Mouse (Mus musculus): Measurements from ENCODE around the gene Hspb7. TPM values are rescaled to one million over a fixed set of nuclear protein-coding genes. Genes with fewer than 3 reads are reported as not detected.
A peak's percentile ranks its signal among the peaks of the same experiment; 100 is the strongest.

Hspb7 gene
- polyA plus RNA-seq, 1 experiment from 2014 or later, result not detected

DNA sequence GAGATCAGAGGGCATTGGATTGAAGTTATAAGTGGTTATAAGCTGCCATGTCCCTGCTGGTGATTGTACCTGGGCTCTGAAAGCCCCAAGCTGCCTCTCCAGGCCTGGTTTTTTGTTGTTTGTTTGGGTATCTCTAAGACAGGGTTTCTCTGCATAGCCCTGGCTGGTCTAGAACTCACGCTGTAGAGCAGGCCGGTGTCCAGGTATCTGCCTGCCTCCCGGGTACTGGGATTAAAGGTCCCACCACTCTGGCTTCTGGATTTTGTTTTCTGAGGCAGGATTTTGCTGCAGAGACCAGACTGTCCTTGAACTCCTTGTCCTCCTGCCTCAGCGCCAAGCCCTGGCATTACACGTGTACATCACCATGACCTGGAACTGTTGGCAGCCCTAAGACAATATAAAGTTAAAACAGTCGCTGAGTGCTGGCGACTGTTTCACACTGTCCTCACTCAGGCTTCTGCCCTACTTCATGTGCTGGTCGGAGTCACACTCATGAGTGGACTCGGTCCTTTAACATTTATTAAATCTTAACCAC, 31.4 kb downstream of the Hspb7 start:
- no peak overlapping the region for H3K4me3 ChIP-seq (replicated peaks)
- WGBS, result 86% methylated on average over 9 of the region's 9 CpGs
- no peak overlapping the region for H3K4me2 ChIP-seq
- no peaks in the 10 kb centered on the region for H3K9me3 ChIP-seq
- H3K4me1 ChIP-seq (replicated peaks), result peaks cover 8% of the 10 kb centered on the region; the same call in 1 of the 2 replicates
- H3K27ac ChIP-seq, result no peak overlapping the region
- no peaks in the 10 kb centered on the region for H3K27me3 ChIP-seq
- no peak for ATAC-seq (ENCODE audit: insufficient number of reproducible peaks, insufficient read depth, low FRiP score, low TSS enrichment, low read depth)
- peaks cover 80% of the 10 kb centered on the region for H3K36me3 ChIP-seq
- no peak overlapping the region for H3K9ac ChIP-seq (replicated peaks)

GRCm38 (mm10) chr4:141454581-141455350, 34.2 kb downstream of the Hspb7 start:
- H3K27ac ChIP-seq, result no peak overlapping the region

DNA sequence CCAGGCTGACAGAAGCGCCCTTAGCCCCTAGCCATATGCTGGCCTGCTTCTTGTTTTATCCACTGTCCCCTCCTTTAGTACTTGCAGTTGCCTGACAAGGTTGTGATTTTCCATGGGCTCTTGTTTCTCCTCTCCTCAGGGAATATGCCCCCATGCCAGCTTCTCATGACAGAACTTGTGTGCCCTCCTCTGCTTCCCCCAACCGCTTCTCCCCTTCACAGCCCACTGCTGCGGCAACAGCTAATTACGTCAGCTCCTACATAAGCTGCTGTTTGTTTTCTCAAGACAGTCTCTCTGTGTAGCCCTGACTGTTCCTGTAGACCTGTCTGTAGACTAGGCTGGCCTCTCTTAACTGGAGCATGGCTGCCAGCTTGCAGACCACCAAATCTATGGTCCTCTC, 34.9 kb downstream of the Hspb7 start:
- peaks cover 61% of the 10 kb centered on the region for H3K36me3 ChIP-seq
- H3K9me3 ChIP-seq, result no peaks in the 10 kb centered on the region
- H3K4me3 ChIP-seq (replicated peaks), result no peak overlapping the region
- H3K27ac ChIP-seq, result no peak overlapping the region
- no peak overlapping the region for H3K4me2 ChIP-seq
- H3K4me1 ChIP-seq (replicated peaks), result peaks cover 26% of the 10 kb centered on the region
- no peak overlapping the region for H3K9ac ChIP-seq (replicated peaks)
- ATAC-seq (ENCODE audit: insufficient number of reproducible peaks, insufficient read depth, low FRiP score, low TSS enrichment, low read depth), result no peak
- WGBS, result 91% methylated on average over 4 of the region's 4 CpGs
- H3K27me3 ChIP-seq, result no peaks in the 10 kb centered on the region

More at GRCm38 (mm10) chr4:141454581-141455350, 34.2 kb downstream of the Hspb7 start:
- ATAC-seq (ENCODE audit: insufficient number of reproducible peaks, insufficient read depth, low FRiP score, low TSS enrichment, low read depth), result no peak
- peaks cover 61% of the 10 kb centered on the region for H3K36me3 ChIP-seq
- H3K9me3 ChIP-seq, result no peaks in the 10 kb centered on the region
- 84% methylated on average over 14 of the region's 14 CpGs for WGBS
- no peaks in the 10 kb centered on the region for H3K27me3 ChIP-seq
- no peak overlapping the region for H3K4me2 ChIP-seq
- H3K4me1 ChIP-seq (replicated peaks), result peaks cover 26% of the 10 kb centered on the region
- H3K4me3 ChIP-seq (replicated peaks), result no peak overlapping the region
- H3K9ac ChIP-seq (replicated peaks), result no peak overlapping the region

- WGBS, result 91% methylated on average over 14 of the region's 14 CpGs
- Histone ChIP-seq H3K27ac (no peak overlapping the region), H3K4me3 (replicated peaks) (no peak overlapping the region), H3K9ac (replicated peaks) (no peak overlapping the region), H3K9me3 (no peaks in the 10 kb centered on the region), H3K27me3 (no peaks in the 10 kb centered on the region), H3K36me3 (peaks cover 57% of the 10 kb centered on the region), H3K4me2 (no peak overlapping the region), H3K4me1 (replicated peaks) (peaks cover 26% of the 10 kb centered on the region)
- ATAC-seq (ENCODE audit: insufficient number of reproducible peaks, insufficient read depth, low FRiP score, low TSS enrichment, low read depth), result no peak
Observed at GRCm38 (mm10) chr4:141456193-141456938, 35.8 kb downstream of the Hspb7 start.

- peak overlapping the region; percentile 77 for H3K27ac ChIP-seq
- ATAC-seq (ENCODE audit: insufficient number of reproducible peaks, insufficient read depth, low FRiP score, low TSS enrichment, low read depth), result peak; percentile 43; the same call in 1 of the 2 replicates
- 0 out of 2 replicates have a peak overlapping the region, but pooled peaks have one; percentile 35 for H3K9ac ChIP-seq (replicated peaks)
- 4% methylated on average over 7 of the region's 7 CpGs for WGBS
- H3K4me1 ChIP-seq (replicated peaks), result peaks cover 26% of the 10 kb centered on the region
- H3K4me2 ChIP-seq, result 0 out of 2 replicates have a peak overlapping the region, but pooled peaks have one; percentile 2
- no peaks in the 10 kb centered on the region for H3K9me3 ChIP-seq
- H3K4me3 ChIP-seq (replicated peaks), result no peak overlapping the region
- no peaks in the 10 kb centered on the region for H3K27me3 ChIP-seq
- H3K36me3 ChIP-seq, result peaks cover 57% of the 10 kb centered on the region
Observed at GRCm38 (mm10) chr4:141458236-141458635, 37.7 kb downstream of the Hspb7 start.

DNA sequence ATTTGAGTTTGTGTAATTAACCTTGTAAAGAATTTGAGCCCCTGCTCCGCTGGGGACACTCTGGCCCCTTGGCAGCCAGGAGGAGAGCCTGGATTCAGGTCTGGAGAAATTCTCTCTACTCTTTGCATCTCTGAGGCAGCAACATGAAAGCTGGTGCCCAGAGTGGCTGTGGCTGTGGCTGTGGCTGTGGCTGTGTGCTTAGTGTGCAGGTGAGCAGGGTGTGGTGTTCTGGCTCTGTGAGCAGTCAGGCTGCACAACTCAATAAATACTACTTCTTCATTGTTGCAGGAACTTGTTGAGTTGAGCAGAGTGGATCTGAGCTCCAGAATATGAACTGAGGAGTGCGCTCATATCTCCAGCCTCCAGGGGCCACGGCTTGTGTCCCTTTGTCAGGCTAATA, 38.3 kb downstream of the Hspb7 start:
- WGBS, result 71% methylated on average over 3 of the region's 3 CpGs
- peak overlapping the region; percentile 13; the same call in 1 of the 2 replicates for H3K9ac ChIP-seq (replicated peaks)

DNA sequence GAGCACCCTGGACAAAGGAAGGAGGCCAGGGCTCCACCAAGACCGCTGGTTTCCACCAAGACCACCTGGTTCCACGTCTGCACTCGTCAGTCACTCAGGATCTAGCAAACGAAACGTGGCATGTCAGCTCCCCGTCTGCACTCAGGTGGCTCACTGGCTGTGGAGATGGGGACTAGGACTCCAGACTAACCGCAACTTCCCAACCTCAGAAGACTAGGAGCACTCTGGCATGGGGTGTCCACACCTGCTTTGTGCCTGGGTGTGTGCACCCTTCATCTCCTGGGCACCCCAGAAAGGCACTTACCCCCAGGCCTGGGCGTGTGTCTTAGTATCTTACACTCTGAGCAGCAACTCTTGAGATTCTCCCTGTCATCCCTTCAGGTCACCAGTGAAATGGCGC, 39.2 kb downstream of the Hspb7 start:
- Histone ChIP-seq H3K4me1 (replicated peaks) (peaks cover 23% of the 10 kb centered on the region), H3K4me2 (no peak overlapping the region), H3K27ac (no peak overlapping the region), H3K27me3 (no peaks in the 10 kb centered on the region), H3K9me3 (no peaks in the 10 kb centered on the region), H3K4me3 (replicated peaks) (no peak overlapping the region), H3K9ac (replicated peaks) (no peak overlapping the region), H3K36me3 (peaks cover 61% of the 10 kb centered on the region)
- WGBS, result 86% methylated on average over 9 of the region's 9 CpGs
- ATAC-seq (ENCODE audit: insufficient number of reproducible peaks, insufficient read depth, low FRiP score, low TSS enrichment, low read depth), result no peak

More for the DNA sequence above, 38.3 kb downstream of the Hspb7 start:
- peak overlapping the region; percentile 77 for H3K27ac ChIP-seq
- ATAC-seq (ENCODE audit: insufficient number of reproducible peaks, insufficient read depth, low FRiP score, low TSS enrichment, low read depth), result no peak
- H3K36me3 ChIP-seq, result peaks cover 57% of the 10 kb centered on the region
- no peak overlapping the region for H3K4me2 ChIP-seq
- H3K9me3 ChIP-seq, result no peaks in the 10 kb centered on the region
- peaks cover 26% of the 10 kb centered on the region for H3K4me1 ChIP-seq (replicated peaks)
- H3K27me3 ChIP-seq, result no peaks in the 10 kb centered on the region
- no peak overlapping the region for H3K4me3 ChIP-seq (replicated peaks)

GRCm38 (mm10) chr4:141460481-141460880, 39.9 kb downstream of the Hspb7 start:
- H3K4me3 ChIP-seq (replicated peaks), result no peak overlapping the region
- H3K4me1 ChIP-seq (replicated peaks), result peaks cover 18% of the 10 kb centered on the region
- WGBS, result 93% methylated on average over 4 of the region's 4 CpGs
- no peak overlapping the region for H3K9ac ChIP-seq (replicated peaks)
- no peaks in the 10 kb centered on the region for H3K27me3 ChIP-seq
- no peak overlapping the region for H3K4me2 ChIP-seq
- no peak overlapping the region for H3K27ac ChIP-seq
- ATAC-seq (ENCODE audit: insufficient number of reproducible peaks, insufficient read depth, low FRiP score, low TSS enrichment, low read depth), result no peak
- peaks cover 64% of the 10 kb centered on the region for H3K36me3 ChIP-seq
- H3K9me3 ChIP-seq, result no peaks in the 10 kb centered on the region

GRCm38 (mm10) chr4:141461088-141461487, 40.5 kb downstream of the Hspb7 start:
- ATAC-seq (ENCODE audit: insufficient number of reproducible peaks, insufficient read depth, low FRiP score, low TSS enrichment, low read depth), result no peak

DNA sequence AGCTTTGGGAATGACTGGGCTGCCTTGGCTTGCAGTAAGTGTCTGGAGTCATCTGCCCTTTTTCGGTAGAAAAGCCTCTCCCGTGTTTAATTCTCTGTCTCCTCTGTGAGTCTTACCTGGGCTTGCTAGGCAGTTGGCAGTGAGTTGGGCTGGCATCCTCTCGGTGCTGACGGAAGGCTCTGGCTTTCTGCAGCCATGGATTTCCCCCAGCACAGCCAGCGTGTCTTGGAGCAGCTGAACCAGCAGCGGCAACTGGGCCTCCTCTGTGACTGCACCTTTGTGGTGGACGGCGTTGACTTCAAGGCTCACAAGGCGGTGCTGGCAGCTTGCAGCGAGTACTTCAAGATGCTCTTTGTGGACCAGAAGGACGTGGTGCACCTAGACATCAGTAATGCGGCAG, 41.0 kb downstream of the Hspb7 start:
- no peaks in the 10 kb centered on the region for H3K9me3 ChIP-seq
- WGBS, result 94% methylated on average over 12 of the region's 12 CpGs
- H3K4me3 ChIP-seq (replicated peaks), result no peak overlapping the region
- no peak overlapping the region for H3K4me2 ChIP-seq
- peaks cover 18% of the 10 kb centered on the region for H3K4me1 ChIP-seq (replicated peaks)
- ATAC-seq (ENCODE audit: insufficient number of reproducible peaks, insufficient read depth, low FRiP score, low TSS enrichment, low read depth), result no peak
- peaks cover 71% of the 10 kb centered on the region for H3K36me3 ChIP-seq
- H3K27me3 ChIP-seq, result no peaks in the 10 kb centered on the region
- H3K9ac ChIP-seq (replicated peaks), result no peak overlapping the region
- no peak overlapping the region for H3K27ac ChIP-seq

More at GRCm38 (mm10) chr4:141461088-141461487, 40.5 kb downstream of the Hspb7 start:
- no peak overlapping the region for H3K4me3 ChIP-seq (replicated peaks)
- H3K4me1 ChIP-seq (replicated peaks), result peaks cover 18% of the 10 kb centered on the region
- no peak overlapping the region for H3K4me2 ChIP-seq
- no peak overlapping the region for H3K9ac ChIP-seq (replicated peaks)
- no peaks in the 10 kb centered on the region for H3K27me3 ChIP-seq
- WGBS, result 78% methylated on average over 12 of the region's 12 CpGs
- H3K27ac ChIP-seq, result no peak overlapping the region
- H3K9me3 ChIP-seq, result no peaks in the 10 kb centered on the region
- H3K36me3 ChIP-seq, result peaks cover 69% of the 10 kb centered on the region

DNA sequence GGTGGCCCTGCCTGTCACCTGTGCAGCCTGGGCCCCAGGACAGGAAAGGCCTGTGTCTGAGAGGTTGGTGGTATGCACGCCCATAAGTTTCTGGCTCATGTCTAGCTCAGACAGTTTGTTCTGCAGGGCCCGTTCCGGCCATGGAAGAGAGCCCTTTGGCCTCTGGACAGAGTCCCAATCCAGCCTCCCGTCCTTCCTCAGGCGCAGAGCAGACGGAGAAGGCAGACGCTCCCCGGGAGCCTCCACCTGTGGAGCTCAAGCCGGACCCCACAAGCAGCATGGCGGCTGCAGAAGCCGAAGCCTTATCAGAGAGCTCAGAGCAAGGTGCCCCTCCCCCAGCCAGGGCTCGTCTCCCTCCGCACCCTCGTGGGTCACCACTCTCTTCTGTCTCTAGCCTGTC, 42.9 kb downstream of the Hspb7 start:
- Histone ChIP-seq H3K4me2 (no peak overlapping the region), H3K4me1 (replicated peaks) (peaks cover 8% of the 10 kb centered on the region), H3K9ac (replicated peaks) (no peak overlapping the region), H3K27ac (no peak overlapping the region), H3K4me3 (replicated peaks) (no peak overlapping the region), H3K27me3 (no peaks in the 10 kb centered on the region), H3K36me3 (peaks cover 90% of the 10 kb centered on the region), H3K9me3 (no peaks in the 10 kb centered on the region)
- no peak for ATAC-seq (ENCODE audit: insufficient number of reproducible peaks, insufficient read depth, low FRiP score, low TSS enrichment, low read depth)
- WGBS, result 86% methylated on average over 14 of the region's 14 CpGs

All from limb, embryonic 12.5 days (tissue).